Mouse (Mus musculus) G1E (cell line): ENCODE results near the gene Hsp90aa1.

Source experiments
- CTCF ChIP-seq: IDR thresholded peaks from 2 replicates; pipeline ENCODE4 v1.5.1; 2012; ENCODE audit warnings: low read depth, low read length, inconsistent platforms, mixed read lengths
- GATA1 ChIP-seq: IDR thresholded peaks from 2 replicates; pipeline ENCODE4 v1.6.1; 2012; ENCODE audit warnings: borderline replicate concordance, low read length, inconsistent platforms, mixed read lengths

DNA sequence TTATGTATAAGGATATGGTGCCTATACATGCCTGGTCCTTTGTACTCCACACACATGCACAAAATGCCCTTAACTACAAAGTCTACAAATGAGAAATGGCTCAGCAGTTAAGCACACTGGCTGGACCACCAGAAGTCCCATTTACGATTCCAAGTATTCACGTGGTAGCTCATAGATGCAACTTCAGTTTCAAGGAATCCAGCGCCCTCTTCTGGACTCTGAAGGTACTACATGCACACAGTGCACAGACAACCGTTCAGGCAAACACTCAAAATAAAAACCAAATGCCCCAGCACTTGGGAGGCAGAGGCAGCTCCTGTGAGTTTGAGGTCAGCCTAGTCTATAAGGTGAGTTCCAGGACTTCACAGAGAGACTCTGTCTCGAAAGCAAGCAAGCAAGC lies 28.3 kb downstream of the Hsp90aa1 start:
- TF ChIP-seq GATA1 (no peak), CTCF (peak; percentile 92)
